Mouse (Mus musculus): ENCODE data around the gene Ghdc.

DNA sequence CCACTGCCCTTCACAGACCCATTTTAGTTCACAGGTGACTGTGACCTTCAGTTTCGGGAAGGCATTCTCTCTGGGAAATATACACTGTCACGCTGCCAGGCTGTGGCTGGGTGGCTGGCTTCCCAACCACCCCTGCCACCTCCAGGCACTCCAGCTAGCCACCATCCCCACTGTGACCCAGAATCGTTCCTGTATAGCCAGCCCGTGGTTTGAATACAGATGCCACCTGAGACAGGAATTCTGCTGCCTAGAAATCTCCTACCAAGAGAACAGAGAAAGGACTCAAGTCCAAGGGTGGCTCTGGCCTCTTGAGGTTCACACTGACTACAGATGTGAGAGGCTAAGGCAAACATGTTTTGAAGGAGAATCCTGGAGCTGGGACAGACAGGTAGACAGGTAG is 51.9 kb downstream of the Ghdc start:
- TF ChIP-seq CTCF (IDR thresholded peaks at IDR 0.05; ENCODE audit: control insufficient read depth, insufficient read depth, low read length) (no peak), POLR2A (IDR thresholded peaks at IDR 0.05; ENCODE audit: borderline replicate concordance, control insufficient read depth, low read depth, low read length) (no peak)

Data from bone marrow, adult 2 months (tissue).